Mouse (Mus musculus) liver, postnatal 0 days (tissue): ENCODE results near the gene A030005K14Rik. TPM values are rescaled to one million over a fixed set of nuclear protein-coding genes. Genes with fewer than 3 reads are reported as not detected.

Source experiments
- ATAC-seq: fragments of 200-750 bp; cut with Nextera tagmentation; 2 replicates; pipeline ENCODE4 v1.8.0; 2017; ENCODE audit warnings: mild to moderate bottlenecking, moderate library complexity
- DNase-seq: peaks from one replicate; pipeline ENCODE4 v3.0.0-alpha.2; 2016
- H3K27ac ChIP-seq: fragments of 300-500 bp; sonication (generic); 2 replicates; pipeline ENCODE4 v1.5.1; 2014; ENCODE audit warnings: antibody characterized with exemption, moderate library complexity, mild to moderate bottlenecking, low read depth
- H3K27me3 ChIP-seq: fragments of 300-500 bp; sonication (generic); 2 replicates; pipeline ENCODE4 v1.6.1; 2014; ENCODE audit warnings: low read length, control low read depth, mixed read lengths; ENCODE audit not compliant: insufficient read depth
- H3K36me3 ChIP-seq: fragments of 300-500 bp; sonication (generic); replicated peaks from 2 replicates; pipeline ENCODE4 v1.6.1; 2014; ENCODE audit warnings: mild to moderate bottlenecking, control low read depth, low read length, moderate library complexity, mixed read lengths; ENCODE audit not compliant: insufficient read depth
- H3K4me1 ChIP-seq: fragments of 300-500 bp; sonication (generic); 2 replicates; pipeline ENCODE4 v1.6.1; 2014; ENCODE audit warnings: antibody characterized with exemption, mild to moderate bottlenecking, control low read depth; ENCODE audit not compliant: insufficient read depth
- H3K4me2 ChIP-seq: fragments of 300-500 bp; sonication (generic); 2 replicates; pipeline ENCODE4 v1.6.1; 2014; ENCODE audit warnings: low read depth, mild to moderate bottlenecking, low read length, moderate library complexity, mixed read lengths
- H3K4me3 ChIP-seq: fragments of 300-500 bp; sonication (generic); 2 replicates; pipeline ENCODE4 v1.5.1; 2014; ENCODE audit warnings: low read depth, low read length
- H3K9ac ChIP-seq: fragments of 300-500 bp; sonication (generic); replicated peaks from 2 replicates; pipeline ENCODE4 v1.6.1; 2014; ENCODE audit warnings: mild to moderate bottlenecking, moderate library complexity
- H3K9me3 ChIP-seq: fragments of 300-500 bp; sonication (generic); 2 replicates; pipeline ENCODE4 v1.6.1; 2016; ENCODE audit warnings: mild to moderate bottlenecking, control low read depth, low read length, mixed read lengths
- CTCF ChIP-seq: sonication (generic); IDR thresholded peaks from 2 replicates; pipeline ENCODE4 v1.5.1; 2016; ENCODE audit warnings: antibody characterized with exemption, low read depth
- EP300 ChIP-seq: IDR thresholded peaks from 2 replicates; pipeline ENCODE4 v1.6.1; 2016; ENCODE audit warnings: antibody characterized with exemption, low read depth, mild to moderate bottlenecking
- WGBS: fragments of 180-500 bp; shearing (Covaris S2); extraction: QIAGEN DNeasy Blood & Tissue Kit; methylation state at CpG from one replicate; pipeline ENCODE4 v1.1.7; 2014; ENCODE audit not compliant: insufficient replicate concordance; 5-methylcytosine and 5-hydroxymethylcytosine counted together
- polyA plus RNA-seq: library from polyadenylated mRNA; unstranded; fragments of >200 nt; fragmentation: Nextera tagmentation; extraction: Ambion mirVana; gene quantifications from 2 replicates; pipeline ENCODE4 v1.2.1, GENCODE M21; 2015

Gene A030005K14Rik
- polyA plus RNA-seq, 1 experiment from 2014 or later, result not detected

GRCm38 (mm10) chr1:83066577-83066976 lies 7.4 kb upstream of the A030005K14Rik start:
- DNase-seq (no peak), ATAC-seq (no peak)
- 90% methylated on average over 4 of the region's 4 CpGs for WGBS
- no peak overlapping the region for H3K4me3 ChIP-seq
- H3K27me3 ChIP-seq, result no peaks in the 10 kb centered on the region
- H3K4me2 ChIP-seq, result no peak overlapping the region
- H3K9me3 ChIP-seq, result no peaks in the 10 kb centered on the region
- no peak overlapping the region for H3K9ac ChIP-seq
- H3K36me3 ChIP-seq, result no peaks in the 10 kb centered on the region
- no peaks in the 10 kb centered on the region for H3K4me1 ChIP-seq
- TF ChIP-seq CTCF, result no peak
- no peak for TF ChIP-seq EP300
- no peak overlapping the region for H3K27ac ChIP-seq

- Histone ChIP-seq H3K27ac (no peak overlapping the region), H3K27me3 (no peaks in the 10 kb centered on the region), H3K4me3 (no peak overlapping the region), H3K4me1 (no peaks in the 10 kb centered on the region), H3K36me3 (no peaks in the 10 kb centered on the region), H3K9ac (no peak overlapping the region), H3K9me3 (no peaks in the 10 kb centered on the region), H3K4me2 (no peak overlapping the region)
- no peak for TF ChIP-seq EP300
- peak; percentile 65 for TF ChIP-seq CTCF
- 18% methylated on average over 3 of the region's 3 CpGs for WGBS
- no peak for DNase-seq
- no peak for ATAC-seq
These were observed 5.7 kb upstream of the A030005K14Rik start for GRCm38 (mm10) chr1:83064851-83065250.

GRCm38 (mm10) chr1:83060643-83061042 lies 1.5 kb upstream of the A030005K14Rik start, which contains the start of gene Krtap28-13:
Gene Krtap28-13 (plus strand): TSS chr1:83060930.
- H3K9me3 ChIP-seq, result no peaks in the 10 kb centered on the region
- TF ChIP-seq EP300, result no peak
- TF ChIP-seq CTCF, result no peak
- 79% methylated on average over 4 of the region's 4 CpGs for WGBS
- H3K4me2 ChIP-seq, result no peak within 1 kb of the TSS
- H3K4me3 ChIP-seq, result no peak within 1 kb of the TSS
- no peak for DNase-seq
- H3K36me3 ChIP-seq, result no peaks in the 10 kb centered on the region
- no peaks in the 10 kb centered on the region for H3K4me1 ChIP-seq
- ATAC-seq, result no peak
- no peak within 1 kb of the TSS for H3K9ac ChIP-seq
- H3K27me3 ChIP-seq, result no peaks in the 10 kb centered on the region
- H3K27ac ChIP-seq, result no peak within 1 kb of the TSS

- Histone ChIP-seq H3K36me3 (no peaks in the 10 kb centered on the region), H3K27me3 (no peaks in the 10 kb centered on the region), H3K4me2 (no peak overlapping the region), H3K4me1 (no peaks in the 10 kb centered on the region), H3K4me3 (no peak overlapping the region), H3K9me3 (no peaks in the 10 kb centered on the region), H3K27ac (no peak overlapping the region), H3K9ac (no peak overlapping the region)
- TF ChIP-seq CTCF (no peak), EP300 (no peak)
- ATAC-seq (no peak), DNase-seq (no peak)
- 63% methylated on average over 1 of the region's 1 CpGs for WGBS
These were observed 697 bp downstream of the A030005K14Rik start for GRCm38 (mm10) chr1:83058481-83058880.

GRCm38 (mm10) chr1:83044882-83045427 lies 14.2 kb downstream of the A030005K14Rik start, which contains the start of gene Gm47969:
Gene Gm47969 (plus strand): TSS chr1:83044932.
- ATAC-seq, result peak; percentile 43; the same call in 1 of the 2 replicates
- no peak for TF ChIP-seq CTCF
- no peak for TF ChIP-seq EP300
- no peak within 1 kb of the TSS for H3K4me2 ChIP-seq
- no peaks in the 10 kb centered on the region for H3K36me3 ChIP-seq
- no peak within 1 kb of the TSS for H3K4me3 ChIP-seq
- 36% methylated on average over 5 of the region's 5 CpGs for WGBS
- no peaks in the 10 kb centered on the region for H3K9me3 ChIP-seq
- no peaks in the 10 kb centered on the region for H3K27me3 ChIP-seq
- DNase-seq, result peak; percentile 15
- H3K27ac ChIP-seq, result no peak within 1 kb of the TSS
- H3K9ac ChIP-seq, result no peak within 1 kb of the TSS
- no peaks in the 10 kb centered on the region for H3K4me1 ChIP-seq

GRCm38 (mm10) chr1:83042380-83042779 lies 16.8 kb downstream of the A030005K14Rik start, which contains the start of gene Krtap28-10:
Gene Krtap28-10 (minus strand): TSS chr1:83042480.
- WGBS, result 69% methylated on average over 2 of the region's 2 CpGs
- ATAC-seq, result no peak
- no peaks in the 10 kb centered on the region for H3K27me3 ChIP-seq

More at GRCm38 (mm10) chr1:83042380-83042779, 16.8 kb downstream of the A030005K14Rik start, which contains the start of gene Krtap28-10:
- Histone ChIP-seq H3K4me2 (no peak within 1 kb of the TSS), H3K27ac (no peak within 1 kb of the TSS), H3K9me3 (no peaks in the 10 kb centered on the region), H3K4me3 (no peak within 1 kb of the TSS), H3K9ac (no peak within 1 kb of the TSS), H3K36me3 (no peaks in the 10 kb centered on the region), H3K4me1 (0 out of 2 replicates have a peak, but pooled peaks cover 2% of the 10 kb centered on the region)
- DNase-seq, result no peak
- TF ChIP-seq CTCF (no peak), EP300 (no peak)
